Mouse (Mus musculus): Measurements from ENCODE around the gene Gm525. TPM values are rescaled to one million over a fixed set of nuclear protein-coding genes. Genes with fewer than 3 reads are reported as not detected.
"Not testable (repeated sequence)": the region's sequence is repeated elsewhere in the genome, so short reads cannot be mapped to it uniquely, and the experiment has no call there.

Gene Gm525
- total RNA-seq, 2 experiments from 2014 or later = not detected

GRCm38 (mm10) chr11:89060423-89061089 lies 13.1 kb upstream of the Gm525 start:
- DNase-seq (ENCODE audit: extremely low spot score in 1 of 2, low spot score in 1 of 2) = peak; percentile 68 to 75

GRCm38 (mm10) chr11:89061362-89061761 lies 12.3 kb upstream of the Gm525 start:
- no peak for DNase-seq (ENCODE audit: extremely low spot score in 1 of 2, low spot score in 1 of 2)

- no peak for DNase-seq (ENCODE audit: extremely low spot score in 1 of 2, low spot score in 1 of 2)
These were observed 9.3 kb upstream of the Gm525 start for GRCm38 (mm10) chr11:89064312-89064711.

- DNase-seq (ENCODE audit: extremely low spot score in 1 of 2, low spot score in 1 of 2) = no peak
These were observed 8.3 kb upstream of the Gm525 start for GRCm38 (mm10) chr11:89065297-89065696.

GRCm38 (mm10) chr11:89066126-89066525 lies 7.5 kb upstream of the Gm525 start:
- DNase-seq (ENCODE audit: extremely low spot score in 1 of 2, low spot score in 1 of 2) = no peak

GRCm38 (mm10) chr11:89066750-89067149 lies 6.9 kb upstream of the Gm525 start, which contains the start of gene Dgke:
Gene Dgke, minus strand, starts transcription at chr11:89066850.
- no peak for DNase-seq (ENCODE audit: extremely low spot score in 1 of 2, low spot score in 1 of 2)

- no peak for DNase-seq (ENCODE audit: extremely low spot score in 1 of 2, low spot score in 1 of 2)
These were observed 6.3 kb upstream of the Gm525 start for GRCm38 (mm10) chr11:89067301-89067822.

GRCm38 (mm10) chr11:89067871-89068490 lies 5.7 kb upstream of the Gm525 start:
- no peak for DNase-seq (ENCODE audit: extremely low spot score in 1 of 2, low spot score in 1 of 2)

- no peak for DNase-seq (ENCODE audit: extremely low spot score in 1 of 2, low spot score in 1 of 2)
These were observed 5.0 kb upstream of the Gm525 start for GRCm38 (mm10) chr11:89068649-89069048.

- DNase-seq (ENCODE audit: extremely low spot score in 1 of 2, low spot score in 1 of 2) = peak; percentile 33 to 72
These were observed 4.3 kb upstream of the Gm525 start for GRCm38 (mm10) chr11:89069303-89069702.

GRCm38 (mm10) chr11:89071522-89071921 lies 2.1 kb upstream of the Gm525 start:
- no peak for DNase-seq (ENCODE audit: extremely low spot score in 1 of 2, low spot score in 1 of 2)

GRCm38 (mm10) chr11:89074783-89075413 lies 1.3 kb downstream of the Gm525 start:
- no peak for DNase-seq (ENCODE audit: extremely low spot score in 1 of 2, low spot score in 1 of 2)

- no peak for DNase-seq (ENCODE audit: extremely low spot score in 1 of 2, low spot score in 1 of 2)
These were observed 2.8 kb downstream of the Gm525 start for GRCm38 (mm10) chr11:89076370-89076821.

- no peak for DNase-seq (ENCODE audit: extremely low spot score in 1 of 2, low spot score in 1 of 2)
These were observed 4.0 kb downstream of the Gm525 start for GRCm38 (mm10) chr11:89077601-89078000.

- DNase-seq (ENCODE audit: extremely low spot score in 1 of 2, low spot score in 1 of 2) = no peak
These were observed 4.7 kb downstream of the Gm525 start for GRCm38 (mm10) chr11:89078305-89078704.

GRCm38 (mm10) chr11:89078996-89079680 lies 5.5 kb downstream of the Gm525 start:
- DNase-seq (ENCODE audit: extremely low spot score in 1 of 2, low spot score in 1 of 2) = no peak

- not testable (repeated sequence) for DNase-seq (ENCODE audit: extremely low spot score in 1 of 2, low spot score in 1 of 2)
These were observed 8.3 kb downstream of the Gm525 start for GRCm38 (mm10) chr11:89081906-89082305.

GRCm38 (mm10) chr11:89082691-89083090 lies 9.1 kb downstream of the Gm525 start:
- DNase-seq (ENCODE audit: extremely low spot score in 1 of 2, low spot score in 1 of 2) = not testable (repeated sequence)

- peak in 1 of 2 experiments; percentile 37 for DNase-seq (ENCODE audit: extremely low spot score in 1 of 2, low spot score in 1 of 2)
These were observed 11.0 kb downstream of the Gm525 start for GRCm38 (mm10) chr11:89084601-89085000.

GRCm38 (mm10) chr11:89086208-89086809 lies 12.7 kb downstream of the Gm525 start:
- DNase-seq (ENCODE audit: extremely low spot score in 1 of 2, low spot score in 1 of 2) = no peak
